8 mouse cellular contexts compared by ENCODE assay signal in the genomic region with DNA sequence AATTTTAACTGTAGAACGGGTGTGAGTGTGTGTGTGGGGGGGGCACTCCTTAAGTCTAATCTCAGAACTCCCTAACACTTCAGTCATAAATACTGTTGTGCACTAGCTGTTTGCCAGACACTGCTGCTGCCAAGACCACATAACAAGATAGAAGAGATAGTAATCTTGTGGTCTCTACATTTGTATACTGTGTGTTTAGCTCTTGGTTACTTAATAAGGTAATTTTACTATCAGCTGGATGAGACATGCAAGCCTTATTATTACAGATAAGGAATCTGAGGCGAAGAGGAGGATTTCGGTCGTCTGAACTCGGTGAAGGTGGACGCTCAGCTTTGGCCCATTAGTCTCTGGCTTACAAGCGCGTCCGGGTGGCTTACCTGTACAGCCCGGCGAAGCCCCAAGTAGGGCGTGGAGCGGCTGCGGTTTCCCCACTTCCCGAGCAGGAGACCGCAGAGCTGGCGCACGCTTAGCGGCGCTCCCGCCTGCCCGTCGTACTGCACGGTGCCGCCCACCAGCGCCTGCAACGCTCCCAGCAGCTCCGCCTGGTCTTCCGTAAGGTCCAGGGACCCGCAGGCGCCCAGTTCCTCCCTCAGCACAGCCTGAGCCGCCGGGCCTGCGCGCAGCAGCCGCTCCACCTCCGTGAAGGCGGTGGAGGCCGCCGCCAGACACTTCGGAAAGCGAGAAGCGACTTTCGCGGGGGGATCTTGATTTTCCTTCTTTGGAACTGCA. TPM values are rescaled to one million over a fixed set of nuclear protein-coding genes. Genes with fewer than 3 reads are reported as not detected.
A peak's percentile ranks its signal among the peaks of the same experiment; 100 is the strongest.
DNase-seq lines count a peak whose midpoint lies in the region; ATAC-seq and TF ChIP-seq lines count a peak whose summit lies in the region.

No protein-coding gene starts in this region.

- H3K27ac ChIP-seq in CH12.LX (ENCODE audit: insufficient read depth, low read depth) = no peak overlapping the region
- H3K27ac ChIP-seq in embryonic facial prominence, embryonic 14.5 days (replicated peaks; ENCODE audit: low read depth, low read length) = no peak overlapping the region
- no peak overlapping the region for H3K27ac ChIP-seq in hindbrain, postnatal 0 days
- no peak overlapping the region for H3K27ac ChIP-seq in neural tube, embryonic 14.5 days (ENCODE audit: low read depth, low read length)

- no peak for TF ChIP-seq RAD21 in CH12.LX (IDR thresholded peaks at IDR 0.05; ENCODE audit: low read depth, low read length)

- in situ Hi-C loops in CH12.LX (cut with MboI; ENCODE audit: low pct_ligation_motif_present, low pct_unique_long_range_greater_than_20kb, low sequenced_read_pairs) = loop anchor here (25.0 kb wide), 1 partner anchor 593 kb away; a partner anchor contains a TSS

- no peak for TF ChIP-seq CTCF in CH12.LX (conservative IDR thresholded peaks at IDR 0.05 in 1 of 2, IDR thresholded peaks at IDR 0.05 in 1 of 2; ENCODE audit: low read depth in 2 of 2, low read length in 2 of 2)
- TF ChIP-seq CTCF in hindbrain, postnatal 0 days (IDR thresholded peaks at IDR 0.05; ENCODE audit: low read depth) = no peak
- TF ChIP-seq CTCF in lung, adult 2 months (IDR thresholded peaks at IDR 0.05; ENCODE audit: insufficient read depth, low read length) = no peak

- WGBS in embryonic facial prominence, embryonic 14.5 days = under 1% methylated on average over 32 of the region's 45 CpGs
- WGBS in hindbrain, postnatal 0 days = under 1% methylated on average over 45 of the region's 45 CpGs
- under 1% methylated on average over 45 of the region's 45 CpGs for WGBS in lung, adult 2 months
- WGBS in neural tube, embryonic 14.5 days = 1% methylated on average over 45 of the region's 45 CpGs

- H3K4me1 ChIP-seq in CH12.LX (ENCODE audit: control insufficient read depth in 1 of 2, insufficient read depth in 2 of 2) = peaks cover 6 to 35% of the 10 kb centered on the region in 2 experiments
- peaks cover 5% of the 10 kb centered on the region for H3K4me1 ChIP-seq in embryonic facial prominence, embryonic 14.5 days (ENCODE audit: control insufficient read depth, insufficient read depth, low read length)
- peaks cover 12% of the 10 kb centered on the region; the same call in 1 of the 2 replicates for H3K4me1 ChIP-seq in hindbrain, postnatal 0 days (ENCODE audit: insufficient read depth, low read length)
- H3K4me1 ChIP-seq in lung, adult 2 months (ENCODE audit: control insufficient read depth, insufficient read depth, low read length) = no peaks in the 10 kb centered on the region
- peaks cover 15% of the 10 kb centered on the region for H3K4me1 ChIP-seq in neural tube, embryonic 14.5 days (ENCODE audit: control insufficient read depth, insufficient read depth, low read length)

- TF ChIP-seq EP300 in CH12.LX (IDR thresholded peaks at IDR 0.05; ENCODE audit: low read length) = no peak

- H3K27me3 ChIP-seq in CH12.LX (replicated peaks) = peaks cover 78% of the 10 kb centered on the region
- H3K27me3 ChIP-seq in embryonic facial prominence, embryonic 14.5 days (replicated peaks; ENCODE audit: control insufficient read depth, insufficient read depth, low read length) = peaks cover 100% of the 10 kb centered on the region
- H3K27me3 ChIP-seq in hindbrain, postnatal 0 days (ENCODE audit: insufficient read depth, low read length) = peaks cover 93% of the 10 kb centered on the region
- H3K27me3 ChIP-seq in neural tube, embryonic 14.5 days (ENCODE audit: control insufficient read depth, insufficient read depth, low read length) = peaks cover 93% of the 10 kb centered on the region

- ATAC-seq in frontal cortex, adult (ENCODE audit: low TSS enrichment) = peak; percentile 79
- ATAC-seq in embryonic facial prominence, embryonic 14.5 days (ENCODE audit: low read depth) = peak; percentile 91
- ATAC-seq in hindbrain, postnatal 0 days = peak; percentile 51
- ATAC-seq in neural tube, embryonic 14.5 days (ENCODE audit: low read depth) = peak; percentile 62; the same call in 1 of the 2 replicates
- no peak for ATAC-seq in monocyte, adult 5-6 weeks (replicated peaks; ENCODE audit: insufficient number of reproducible peaks, low FRiP score, low TSS enrichment, poor library complexity, severe bottlenecking)

- H3K4me3 ChIP-seq in CH12.LX (replicated peaks in 1 of 3; ENCODE audit: low read depth in 2 of 3, low read length in 2 of 3, poor library complexity in 1 of 3) = peak overlapping the region; percentile 59 to 74 (median 60)
- H3K4me3 ChIP-seq in embryonic facial prominence, embryonic 14.5 days (ENCODE audit: low read depth, low read length) = peak overlapping the region; percentile 54
- H3K4me3 ChIP-seq in hindbrain, postnatal 0 days (ENCODE audit: low read length) = peak overlapping the region; percentile 46
- peak overlapping the region; percentile 63 for H3K4me3 ChIP-seq in lung, adult 2 months (replicated peaks; ENCODE audit: extremely low read depth, low read depth, low read length)
- peak overlapping the region; percentile 27 for H3K4me3 ChIP-seq in neural tube, embryonic 14.5 days (ENCODE audit: low read depth, low read length)

- no peaks in the 10 kb centered on the region for H3K36me3 ChIP-seq in CH12.LX (replicated peaks in 1 of 2; ENCODE audit: control insufficient read depth in 1 of 2, insufficient read depth in 1 of 2, low read length in 1 of 2)
- no peaks in the 10 kb centered on the region for H3K36me3 ChIP-seq in embryonic facial prominence, embryonic 14.5 days (ENCODE audit: control insufficient read depth, insufficient read depth, low read length)
- no peaks in the 10 kb centered on the region for H3K36me3 ChIP-seq in hindbrain, postnatal 0 days (ENCODE audit: insufficient read depth, low read length)
- H3K36me3 ChIP-seq in neural tube, embryonic 14.5 days (ENCODE audit: control insufficient read depth, insufficient read depth, low read length) = no peaks in the 10 kb centered on the region

- H3K9me3 ChIP-seq in CH12.LX (replicated peaks; ENCODE audit: low read length) = no peaks in the 10 kb centered on the region
- no peaks in the 10 kb centered on the region for H3K9me3 ChIP-seq in embryonic facial prominence, embryonic 14.5 days (ENCODE audit: control insufficient read depth, low read length)
- no peaks in the 10 kb centered on the region for H3K9me3 ChIP-seq in hindbrain, postnatal 0 days (ENCODE audit: low read length)
- H3K9me3 ChIP-seq in neural tube, embryonic 14.5 days (ENCODE audit: control insufficient read depth, low read length) = no peaks in the 10 kb centered on the region

- dilution Hi-C loops in CH12.LX (cut with MboI; ENCODE audit: extremely low pct_ligation_motif_present, extremely low pct_unique_long_range_greater_than_20kb, low sequenced_read_pairs) = no loop called here

- H3K79me2 ChIP-seq in CH12.LX (replicated peaks; ENCODE audit: control insufficient read depth, extremely low read depth, insufficient read depth, poor library complexity, severe bottlenecking) = no peaks in the 10 kb centered on the region

- no peak for DNase-seq in frontal cortex, adult 2 months (ENCODE audit: extremely low spot score in 1 of 2, low spot score in 1 of 2)
- no peak for DNase-seq in CH12.LX (ENCODE audit: extremely low read depth)
- DNase-seq in embryonic facial prominence, embryonic 14.5 days (ENCODE audit: low spot score) = peak; percentile 75
- no peak for DNase-seq in hindbrain, postnatal 0 days (ENCODE audit: low spot score)
- DNase-seq in lung, adult 2 months = peak; percentile 54

- H3K4me2 ChIP-seq in CH12.LX (ENCODE audit: insufficient read depth, low read depth, poor library complexity, severe bottlenecking) = peak overlapping the region; percentile 84
- H3K4me2 ChIP-seq in embryonic facial prominence, embryonic 14.5 days (ENCODE audit: low read depth, low read length) = peak overlapping the region; percentile 92
- H3K4me2 ChIP-seq in hindbrain, postnatal 0 days (ENCODE audit: low read depth, low read length) = peak overlapping the region; percentile 86
- H3K4me2 ChIP-seq in neural tube, embryonic 14.5 days (ENCODE audit: low read depth, low read length) = peak overlapping the region; percentile 55

- TF ChIP-seq POLR2A in CH12.LX (IDR thresholded peaks at IDR 0.05; ENCODE audit: low read depth, low read length) = no peak
- TF ChIP-seq POLR2A in lung, adult 2 months (IDR thresholded peaks at IDR 0.05; ENCODE audit: borderline replicate concordance, extremely low read depth, low read depth, low read length) = no peak

- peak overlapping the region; percentile 33 for H3K9ac ChIP-seq in CH12.LX (ENCODE audit: insufficient read depth, low read depth)
- peak overlapping the region; percentile 57 for H3K9ac ChIP-seq in embryonic facial prominence, embryonic 14.5 days (ENCODE audit: low read depth, low read length)
- H3K9ac ChIP-seq in hindbrain, postnatal 0 days (replicated peaks; ENCODE audit: low read length) = peak overlapping the region; percentile 35; the same call in 1 of the 2 replicates
- H3K9ac ChIP-seq in neural tube, embryonic 14.5 days (replicated peaks; ENCODE audit: low read depth, low read length) = peak overlapping the region; percentile 28; the same call in 1 of the 2 replicates

RNA-seq across cellular contexts. Expression of a gene that starts 3.8 kb away (rescaled TPM):
- 0.56 and 1.4 TPM in 2 replicates for polyA plus RNA-seq in frontal cortex, adult 2 months (2012; rRNA removed)
- total RNA-seq in CH12.LX (2012; rRNA removed) (0.38 and 0.47 TPM in 2 replicates), CH12.LX (2014; rRNA removed) (0.69 and 1.4 TPM in 2 replicates)
- polyA plus RNA-seq in CH12.LX (2012; ENCODE audit: insufficient read length, low read depth) = 0.36 and 0.44 TPM in 2 replicates
- polyA plus RNA-seq in embryonic facial prominence, embryonic 14.5 days (2014; fragmentation: Nextera tagmentation; extraction: Ambion mirVana) = 0.70 and 0.83 TPM in 2 replicates
- not detected in 2 replicates for total RNA-seq in hindbrain, postnatal 0 days (2014; rRNA removed)
- not detected in 2 replicates for polyA plus RNA-seq in hindbrain, postnatal 0 days (2015; fragmentation: Nextera tagmentation; extraction: Ambion mirVana)
- 0.33 and 0.34 TPM in 2 replicates for polyA plus RNA-seq in lung, adult 2 months (2012; rRNA removed)
- polyA plus RNA-seq in neural tube, embryonic 14.5 days (2014; fragmentation: Nextera tagmentation; extraction: Ambion mirVana) = not detected in 2 replicates
- total RNA-seq in monocyte, adult 5-6 weeks (2017) = 0.10 to 0.64 TPM in 2 of 3 replicates, not detected in the other

RNA-seq across cellular contexts. Expression of a gene that starts 24.8 kb away (rescaled TPM):
- not detected in 2 replicates for polyA plus RNA-seq in frontal cortex, adult 2 months (2012; rRNA removed)
- not detected in 2 replicates for total RNA-seq in CH12.LX (2012; rRNA removed)
- total RNA-seq in CH12.LX (2014; rRNA removed) = not detected in 2 replicates
- polyA plus RNA-seq in CH12.LX (2012; ENCODE audit: insufficient read length, low read depth) = not detected in 2 replicates
- polyA plus RNA-seq in embryonic facial prominence, embryonic 14.5 days (2014; fragmentation: Nextera tagmentation; extraction: Ambion mirVana) = 0.11 and 0.13 TPM in 2 replicates
- not detected in 2 replicates for total RNA-seq in hindbrain, postnatal 0 days (2014; rRNA removed)
- not detected in 2 replicates for polyA plus RNA-seq in hindbrain, postnatal 0 days (2015; fragmentation: Nextera tagmentation; extraction: Ambion mirVana)
- polyA plus RNA-seq in lung, adult 2 months (2012; rRNA removed) = not detected in 2 replicates
- not detected in 2 replicates for polyA plus RNA-seq in neural tube, embryonic 14.5 days (2014; fragmentation: Nextera tagmentation; extraction: Ambion mirVana)
- total RNA-seq in monocyte, adult 5-6 weeks (2017) = 0.32 to 0.78 TPM in 2 of 3 replicates, not detected in the other

RNA-seq across cellular contexts. Expression of a gene that starts 29.6 kb away (rescaled TPM):
- polyA plus RNA-seq in frontal cortex, adult 2 months (2012; rRNA removed) = 0.80 TPM in 1 of 2 replicates, not detected in the other
- total RNA-seq in CH12.LX (2012; rRNA removed) (628 and 652 TPM in 2 replicates), CH12.LX (2014; rRNA removed) (4.9 and 8.1 TPM in 2 replicates)
- 2.3 and 4.5 TPM in 2 replicates for polyA plus RNA-seq in CH12.LX (2012; ENCODE audit: insufficient read length, low read depth)
- polyA plus RNA-seq in embryonic facial prominence, embryonic 14.5 days (2014; fragmentation: Nextera tagmentation; extraction: Ambion mirVana) = 13.1 TPM in 1 of 2 replicates, not detected in the other
- 67.7 and 136 TPM in 2 replicates for total RNA-seq in hindbrain, postnatal 0 days (2014; rRNA removed)
- polyA plus RNA-seq in hindbrain, postnatal 0 days (2015; fragmentation: Nextera tagmentation; extraction: Ambion mirVana) = 2.2 and 10.5 TPM in 2 replicates
- 0.87 and 1.8 TPM in 2 replicates for polyA plus RNA-seq in lung, adult 2 months (2012; rRNA removed)
- not detected in 2 replicates for polyA plus RNA-seq in neural tube, embryonic 14.5 days (2014; fragmentation: Nextera tagmentation; extraction: Ambion mirVana)
- 11.3 to 37.5 TPM in 2 of 3 replicates, not detected in the other for total RNA-seq in monocyte, adult 5-6 weeks (2017)

RNA-seq across cellular contexts. Expression of a gene that starts 29.9 kb away (rescaled TPM):
- polyA plus RNA-seq in frontal cortex, adult 2 months (2012; rRNA removed) = 0.36 and 0.65 TPM in 2 replicates
- total RNA-seq in CH12.LX (2012; rRNA removed) = 2,586 and 2,636 TPM in 2 replicates
- total RNA-seq in CH12.LX (2014; rRNA removed) = 38.2 and 47.2 TPM in 2 replicates
- 3.7 and 8.1 TPM in 2 replicates for polyA plus RNA-seq in CH12.LX (2012; ENCODE audit: insufficient read length, low read depth)
- 3.9 and 6.6 TPM in 2 replicates for polyA plus RNA-seq in embryonic facial prominence, embryonic 14.5 days (2014; fragmentation: Nextera tagmentation; extraction: Ambion mirVana)
- total RNA-seq in hindbrain, postnatal 0 days (2014; rRNA removed) = 468 and 587 TPM in 2 replicates
- 0.84 and 1.2 TPM in 2 replicates for polyA plus RNA-seq in hindbrain, postnatal 0 days (2015; fragmentation: Nextera tagmentation; extraction: Ambion mirVana)
- polyA plus RNA-seq in lung, adult 2 months (2012; rRNA removed) = 0.74 and 3.1 TPM in 2 replicates
- polyA plus RNA-seq in neural tube, embryonic 14.5 days (2014; fragmentation: Nextera tagmentation; extraction: Ambion mirVana) = 0.98 TPM in 1 of 2 replicates, not detected in the other
- total RNA-seq in monocyte, adult 5-6 weeks (2017) = 6.8 to 12.3 TPM (median 11.3 TPM) in 3 replicates

RNA-seq across cellular contexts. Expression of a gene that starts 35.4 kb away (rescaled TPM):
- 12.2 and 13.3 TPM in 2 replicates for polyA plus RNA-seq in frontal cortex, adult 2 months (2012; rRNA removed)
- total RNA-seq in CH12.LX (2012; rRNA removed) = 768 and 812 TPM in 2 replicates
- 29.9 and 35.7 TPM in 2 replicates for total RNA-seq in CH12.LX (2014; rRNA removed)
- 6.4 TPM in 2 replicates for polyA plus RNA-seq in CH12.LX (2012; ENCODE audit: insufficient read length, low read depth)
- polyA plus RNA-seq in embryonic facial prominence, embryonic 14.5 days (2014; fragmentation: Nextera tagmentation; extraction: Ambion mirVana) = 11.8 and 13.3 TPM in 2 replicates
- total RNA-seq in hindbrain, postnatal 0 days (2014; rRNA removed) = 20.6 and 39.3 TPM in 2 replicates
- polyA plus RNA-seq in hindbrain, postnatal 0 days (2015; fragmentation: Nextera tagmentation; extraction: Ambion mirVana) = 5.1 and 5.5 TPM in 2 replicates
- 5.1 and 5.2 TPM in 2 replicates for polyA plus RNA-seq in lung, adult 2 months (2012; rRNA removed)
- polyA plus RNA-seq in neural tube, embryonic 14.5 days (2014; fragmentation: Nextera tagmentation; extraction: Ambion mirVana) = 5.7 and 5.8 TPM in 2 replicates
- total RNA-seq in monocyte, adult 5-6 weeks (2017) = 13.3 to 29.5 TPM (median 23.6 TPM) in 3 replicates

Comparison
In these comparisons a context has a peak if more than half of its experiments do, and no peak if none do; other contexts are left out.
1. DNase-seq: peak in embryonic facial prominence, embryonic 14.5 days (single experiment) and lung, adult 2 months (single experiment); none in frontal cortex, adult 2 months (0 of 2), CH12.LX (single experiment) and hindbrain, postnatal 0 days (single experiment).
2. Peak in every context shown above with its lines, with median percentiles within 50 percentile points of each other: H3K4me2 ChIP-seq, H3K4me3 ChIP-seq and H3K9ac ChIP-seq.